Mouse (Mus musculus) liver, embryonic 14.5 days (tissue): ENCODE results near the gene Ythdf2. TPM values are rescaled to one million over a fixed set of nuclear protein-coding genes. Genes with fewer than 3 reads are reported as not detected.

Experiments used
- ATAC-seq: fragments of 200-750 bp; cut with Nextera tagmentation; 2 replicates; pipeline ENCODE4 v1.8.0; 2017; ENCODE audit warnings: moderate number of reproducible peaks, mild to moderate bottlenecking, moderate library complexity; ENCODE audit not compliant: insufficient read depth
- DNase-seq, 3 experiments: peaks; one replicate each; pipeline ENCODE4 v3.0.0-alpha.2; 2012 to 2013; ENCODE audit warnings: low read depth in 3 of 3, low spot score in 3 of 3
- H3K27ac ChIP-seq: fragments of 300-500 bp; sonication (generic); 2 replicates; pipeline ENCODE4 v1.5.1; 2014; ENCODE audit warnings: moderate library complexity, mild to moderate bottlenecking, control low read depth, inconsistent platforms
- H3K27me3 ChIP-seq: fragments of 300-500 bp; sonication (generic); 2 replicates; pipeline ENCODE4 v1.6.1; 2014; ENCODE audit warnings: mild to moderate bottlenecking, low read length, moderate library complexity; ENCODE audit not compliant: control insufficient read depth, insufficient read depth
- H3K36me3 ChIP-seq: fragments of 300-500 bp; sonication (generic); replicated peaks from 2 replicates; pipeline ENCODE4 v1.6.1; 2014; ENCODE audit warnings: low read depth; ENCODE audit not compliant: control insufficient read depth, insufficient read depth
- H3K4me1 ChIP-seq, 2 experiments: fragments of 200-500 bp in 1 of 2; fragments of 300-500 bp in 1 of 2; sonication (generic) in 1 of 2; replicated peaks; 2 replicates each; pipeline ENCODE4 v1.6.1; 2012 to 2014; ENCODE audit warnings: antibody characterized with exemption in 1 of 2, inconsistent platforms in 1 of 2, low read length in 1 of 2; ENCODE audit not compliant: control insufficient read depth in 2 of 2, insufficient read depth in 2 of 2
- H3K4me2 ChIP-seq: fragments of 300-500 bp; sonication (generic); 2 replicates; pipeline ENCODE4 v1.6.1; 2014; ENCODE audit warnings: low read depth, mild to moderate bottlenecking, control low read depth, moderate library complexity
- H3K4me3 ChIP-seq, 2 experiments: fragments of 200-500 bp in 1 of 2; fragments of 300-500 bp in 1 of 2; sonication (generic) in 1 of 2; 2 replicates each; pipeline ENCODE4 v1.5.1; 2012 to 2014; ENCODE audit warnings: low read depth in 2 of 2, low read length in 2 of 2, mild to moderate bottlenecking in 2 of 2, control low read depth in 1 of 2, inconsistent platforms in 1 of 2, moderate library complexity in 1 of 2; ENCODE audit not compliant: insufficient read depth in 1 of 2
- H3K9ac ChIP-seq: fragments of 300-500 bp; sonication (generic); replicated peaks from 2 replicates; pipeline ENCODE4 v1.6.1; 2014; ENCODE audit warnings: mild to moderate bottlenecking, control low read depth, moderate library complexity
- H3K9me3 ChIP-seq: fragments of 300-500 bp; sonication (generic); 2 replicates; pipeline ENCODE4 v1.6.1; 2016; ENCODE audit warnings: low read length, mixed read lengths; ENCODE audit not compliant: control insufficient read depth
- CTCF ChIP-seq: IDR thresholded peaks from 2 replicates; pipeline ENCODE4 v1.5.1; 2016; ENCODE audit warnings: antibody characterized with exemption, low read depth, control low read depth
- EP300 ChIP-seq: IDR thresholded peaks from 2 replicates; pipeline ENCODE4 v1.6.1; 2016; ENCODE audit warnings: antibody characterized with exemption, low read depth
- WGBS: fragments of 180-500 bp; shearing (Covaris S2); extraction: QIAGEN DNeasy Blood & Tissue Kit; methylation state at CpG from one replicate; pipeline ENCODE4 v1.1.7; 2014; ENCODE audit not compliant: insufficient replicate concordance; 5-methylcytosine and 5-hydroxymethylcytosine counted together
- polyA plus RNA-seq, 2 experiments: library from polyadenylated mRNA; depleted of rRNA in 1 of 2; stranded (reverse) in 1 of 2; unstranded in 1 of 2; fragments of >200 nt; fragmentation: Nextera tagmentation in 1 of 2; extraction: Ambion mirVana in 1 of 2; gene quantifications; 2 replicates each; pipeline versions ENCODE4 v1.2.1 to v1.2.3; 2012 to 2014

Ythdf2 gene
- polyA plus RNA-seq, 2 experiments = 8.5 to 29.3 TPM

- under 1% methylated on average over 76 of the region's 89 CpGs for WGBS
- peaks cover 13 to 21% of the 10 kb centered on the region in 2 experiments for H3K4me1 ChIP-seq
- peak; percentile 80 for ATAC-seq
Measured at GRCm38 (mm10) chr4:132211091-132211942, 786 bp downstream of the Ythdf2 start.

DNA sequence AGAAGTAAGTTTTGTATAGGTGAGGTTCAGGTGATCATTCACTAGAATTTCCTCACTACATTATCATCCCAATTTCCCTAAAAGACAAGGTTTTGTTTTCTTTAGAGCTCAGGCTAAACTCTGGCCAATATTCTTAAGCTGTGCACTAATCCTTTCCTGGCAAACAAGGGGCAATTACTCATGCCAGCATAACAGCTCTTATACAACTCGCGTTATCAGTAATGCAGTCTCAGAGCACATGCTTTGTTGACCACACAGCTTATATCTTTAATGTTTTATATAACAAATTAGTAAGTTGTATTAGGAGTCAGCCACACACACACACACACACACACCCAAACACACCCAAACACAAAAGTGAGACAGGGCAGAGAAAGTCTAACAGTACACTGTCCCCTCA is 1.8 kb downstream of the Ythdf2 start:
- Histone ChIP-seq H3K4me1 (peaks cover 13 to 21% of the 10 kb centered on the region in 2 experiments), H3K9ac (peak overlapping the region; percentile 95)

More at GRCm38 (mm10) chr4:132211091-132211942, 786 bp downstream of the Ythdf2 start:
- peaks cover 23% of the 10 kb centered on the region for H3K36me3 ChIP-seq
- H3K9ac ChIP-seq = peak overlapping the region; percentile 95
- H3K4me3 ChIP-seq = peak overlapping the region; percentile 81 to 88
- DNase-seq = peak in 2 of 3 experiments; percentile 19 to 44
- H3K4me2 ChIP-seq = peak overlapping the region; percentile 94
- TF ChIP-seq EP300 = no peak
- TF ChIP-seq CTCF = no peak
- H3K9me3 ChIP-seq = no peaks in the 10 kb centered on the region
- peak overlapping the region; percentile 82 for H3K27ac ChIP-seq
- no peaks in the 10 kb centered on the region for H3K27me3 ChIP-seq

DNA sequence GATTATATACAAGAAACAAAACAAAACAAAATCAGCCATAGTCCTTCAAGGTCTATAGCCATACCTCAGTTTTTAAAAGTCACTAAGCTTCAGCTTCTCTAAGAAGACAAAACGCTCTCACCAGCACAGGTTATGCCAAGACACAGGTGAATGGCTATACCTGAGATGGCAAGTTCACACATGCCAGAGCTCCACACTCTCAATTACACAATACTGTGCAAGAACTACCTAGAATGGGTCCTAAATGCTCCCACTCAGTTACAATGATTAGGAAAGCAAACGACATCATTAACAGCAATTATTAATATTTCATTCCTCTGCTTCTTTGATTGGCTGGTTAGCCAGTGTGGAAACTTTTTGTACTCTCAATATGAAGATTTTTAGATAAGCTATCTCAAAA is 2.8 kb downstream of the Ythdf2 start:
- Histone ChIP-seq H3K36me3 (peaks cover 41% of the 10 kb centered on the region), H3K27ac (no peak overlapping the region), H3K27me3 (no peaks in the 10 kb centered on the region), H3K9ac (no peak overlapping the region), H3K4me3 (no peak overlapping the region), H3K4me2 (peak overlapping the region; percentile 94), H3K4me1 (peaks cover 7 to 12% of the 10 kb centered on the region in 2 experiments), H3K9me3 (no peaks in the 10 kb centered on the region)
- no peak for DNase-seq
- TF ChIP-seq EP300 (no peak), CTCF (no peak)
- ATAC-seq = no peak
- 81% methylated on average over 2 of the region's 2 CpGs for WGBS

More for the DNA sequence above, 1.8 kb downstream of the Ythdf2 start:
- H3K27ac ChIP-seq = peak overlapping the region; percentile 82; the same call in 1 of the 2 replicates
- WGBS = 10% methylated on average over 2 of the region's 2 CpGs
- no peaks in the 10 kb centered on the region for H3K27me3 ChIP-seq
- ATAC-seq (no peak), DNase-seq (no peak)
- TF ChIP-seq EP300 (no peak), CTCF (no peak)
- no peaks in the 10 kb centered on the region for H3K9me3 ChIP-seq
- H3K4me3 ChIP-seq = peak overlapping the region; percentile 81 to 88
- H3K4me2 ChIP-seq = peak overlapping the region; percentile 94
- H3K36me3 ChIP-seq = peaks cover 31% of the 10 kb centered on the region

- Histone ChIP-seq H3K36me3 (peaks cover 60% of the 10 kb centered on the region), H3K27me3 (no peaks in the 10 kb centered on the region), H3K4me1 (peaks cover 0 to 7% of the 10 kb centered on the region in 2 experiments; a peak in 3 of 4 replicates), H3K4me2 (no peak overlapping the region), H3K9me3 (no peaks in the 10 kb centered on the region), H3K27ac (no peak overlapping the region), H3K9ac (no peak overlapping the region), H3K4me3 (no peak overlapping the region)
- DNase-seq (no peak), ATAC-seq (no peak)
- WGBS = 55% methylated on average over 4 of the region's 4 CpGs
- no peak for TF ChIP-seq CTCF
- TF ChIP-seq EP300 = no peak
Measured at GRCm38 (mm10) chr4:132207280-132207679, 4.8 kb downstream of the Ythdf2 start.

GRCm38 (mm10) chr4:132198771-132199170 is 13.3 kb downstream of the Ythdf2 start:
- Histone ChIP-seq H3K4me2 (no peak overlapping the region), H3K9me3 (no peaks in the 10 kb centered on the region), H3K36me3 (peaks cover 37% of the 10 kb centered on the region), H3K4me1 (peaks cover 9 to 27% of the 10 kb centered on the region in 2 experiments), H3K27ac (peak overlapping the region; percentile 50; the same call in 1 of the 2 replicates), H3K9ac (no peak overlapping the region), H3K4me3 (no peak overlapping the region), H3K27me3 (no peaks in the 10 kb centered on the region)
- ATAC-seq (no peak), DNase-seq (no peak)
- TF ChIP-seq EP300 (no peak), CTCF (no peak)
